Mouse (Mus musculus): ENCODE measurements around the gene Sirt2. TPM values are rescaled to one million over a fixed set of nuclear protein-coding genes. Genes with fewer than 3 reads are reported as not detected.

The Sirt2 gene
- polyA plus RNA-seq, 1 experiment from 2014 or later: 130 TPM

DNA sequence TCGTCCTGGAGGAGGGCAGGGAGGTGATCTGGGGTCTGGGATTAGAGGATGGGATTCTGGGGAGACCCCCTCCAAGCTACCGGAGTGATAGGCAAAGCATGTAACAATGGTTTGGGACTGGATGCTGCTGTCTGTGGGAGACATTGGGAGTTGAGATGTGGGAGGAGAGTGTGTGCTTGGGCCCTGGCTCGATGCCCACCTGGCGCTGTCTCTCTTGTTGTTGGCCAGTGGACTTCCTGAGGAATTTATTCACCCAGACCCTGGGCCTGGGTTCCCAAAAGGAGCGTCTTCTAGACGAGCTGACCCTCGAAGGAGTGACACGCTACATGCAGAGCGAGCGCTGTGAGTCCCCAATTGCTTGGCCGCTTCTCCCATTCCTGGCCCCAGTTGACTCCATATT is 5.3 kb downstream of the Sirt2 start:
- no peaks in the 10 kb centered on the region for H3K9me3 ChIP-seq (ENCODE audit: control insufficient read depth, low read length)
- no peaks in the 10 kb centered on the region for H3K27me3 ChIP-seq (replicated peaks; ENCODE audit: control insufficient read depth, insufficient read depth, low read length)
- H3K4me2 ChIP-seq (ENCODE audit: low read length): no peak overlapping the region
- no peak overlapping the region for H3K27ac ChIP-seq (ENCODE audit: low read depth, low read length)
- no peak overlapping the region for H3K9ac ChIP-seq (ENCODE audit: low read depth, low read length)
- peaks cover 15% of the 10 kb centered on the region for H3K4me1 ChIP-seq (ENCODE audit: control insufficient read depth, insufficient read depth, low read depth, low read length)
- H3K36me3 ChIP-seq (ENCODE audit: control insufficient read depth, insufficient read depth, low read length): no peaks in the 10 kb centered on the region
- H3K4me3 ChIP-seq (ENCODE audit: low read length): no peak overlapping the region
- 82% methylated on average over 11 of the region's 11 CpGs for WGBS
- no peak for ATAC-seq

DNA sequence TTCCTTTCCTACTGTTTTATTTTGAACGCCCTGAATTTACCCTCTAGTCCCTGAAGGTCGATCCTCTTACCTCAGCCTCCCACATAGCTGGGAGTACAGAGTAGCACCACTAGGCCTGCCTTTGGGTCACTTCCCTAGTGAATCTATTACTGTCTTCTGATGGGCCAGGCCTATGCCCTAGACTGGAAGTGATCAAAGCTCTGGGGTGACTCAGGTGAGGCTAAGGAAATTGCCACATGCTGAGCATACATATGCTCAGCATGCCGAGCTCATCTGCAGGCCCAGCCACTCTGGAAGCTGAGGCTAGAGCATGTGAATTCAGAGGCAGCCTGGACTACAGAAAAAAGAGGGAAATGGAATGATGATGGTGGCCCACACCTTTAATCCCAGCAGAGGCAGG is 6.6 kb downstream of the Sirt2 start:
- H3K27me3 ChIP-seq (replicated peaks; ENCODE audit: control insufficient read depth, insufficient read depth, low read length): no peaks in the 10 kb centered on the region
- no peaks in the 10 kb centered on the region for H3K9me3 ChIP-seq (ENCODE audit: control insufficient read depth, low read length)
- ATAC-seq: no peak
- H3K36me3 ChIP-seq (ENCODE audit: control insufficient read depth, insufficient read depth, low read length): no peaks in the 10 kb centered on the region
- WGBS: 74% methylated on average over 3 of the region's 3 CpGs
- no peak overlapping the region for H3K27ac ChIP-seq (ENCODE audit: low read depth, low read length)
- H3K4me2 ChIP-seq (ENCODE audit: low read length): no peak overlapping the region
- H3K9ac ChIP-seq (ENCODE audit: low read depth, low read length): no peak overlapping the region
- no peak overlapping the region for H3K4me3 ChIP-seq (ENCODE audit: low read length)
- peaks cover 3% of the 10 kb centered on the region; the same call in 1 of the 2 replicates for H3K4me1 ChIP-seq (ENCODE audit: control insufficient read depth, insufficient read depth, low read depth, low read length)

DNA sequence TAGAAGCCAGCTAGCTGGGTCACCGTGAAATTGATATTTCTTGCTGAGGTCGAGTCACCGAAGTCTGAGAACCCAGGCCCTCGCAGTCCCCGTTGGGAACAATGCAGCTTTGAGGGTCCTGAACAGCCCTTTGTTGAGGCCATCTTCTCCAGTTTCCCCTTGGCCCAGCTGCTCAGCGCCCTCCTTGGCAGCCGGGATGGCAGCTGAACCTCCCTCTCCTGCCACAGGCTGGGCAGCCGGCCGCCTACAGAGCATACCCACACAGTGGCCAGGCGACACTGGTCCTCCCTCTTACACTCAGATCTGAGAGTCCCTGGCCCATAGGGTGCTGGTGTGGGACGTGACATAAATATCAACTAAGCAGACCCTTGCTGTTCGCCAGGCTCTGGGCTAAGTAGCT is 7.6 kb downstream of the Sirt2 start:
- ATAC-seq: peak; percentile 83
- H3K27me3 ChIP-seq (replicated peaks; ENCODE audit: control insufficient read depth, insufficient read depth, low read length): no peaks in the 10 kb centered on the region
- peak overlapping the region; percentile 3; the same call in 1 of the 2 replicates for H3K27ac ChIP-seq (ENCODE audit: low read depth, low read length)
- no peaks in the 10 kb centered on the region for H3K9me3 ChIP-seq (ENCODE audit: control insufficient read depth, low read length)
- no peaks in the 10 kb centered on the region for H3K4me1 ChIP-seq (ENCODE audit: control insufficient read depth, insufficient read depth, low read depth, low read length)
- 39% methylated on average over 12 of the region's 12 CpGs for WGBS
- no peaks in the 10 kb centered on the region for H3K36me3 ChIP-seq (ENCODE audit: control insufficient read depth, insufficient read depth, low read length)
- H3K9ac ChIP-seq (ENCODE audit: low read depth, low read length): no peak overlapping the region
- no peak overlapping the region for H3K4me3 ChIP-seq (ENCODE audit: low read length)
- H3K4me2 ChIP-seq (ENCODE audit: low read length): no peak overlapping the region

DNA sequence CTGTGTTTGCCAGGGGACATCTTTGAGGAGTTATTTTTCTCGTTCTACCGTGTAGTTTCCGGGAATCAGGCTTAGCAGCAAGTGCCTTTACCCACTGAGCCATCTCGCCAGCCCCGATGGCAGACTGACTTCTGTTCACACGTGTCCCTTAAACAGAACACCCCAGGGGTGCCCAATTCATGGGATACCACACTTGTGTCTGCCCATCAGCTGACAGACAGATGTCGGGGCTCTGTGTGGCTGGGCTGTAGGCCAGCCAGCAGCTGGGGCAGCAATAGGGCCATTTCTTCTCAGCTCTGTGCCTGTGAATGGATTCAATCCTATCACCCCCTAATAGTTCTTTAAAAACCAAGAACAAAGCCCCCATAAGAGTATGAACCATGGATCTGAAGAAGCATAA is 8.6 kb downstream of the Sirt2 start:
- Histone ChIP-seq H3K27ac (ENCODE audit: low read depth, low read length) (no peak overlapping the region), H3K36me3 (ENCODE audit: control insufficient read depth, insufficient read depth, low read length) (no peaks in the 10 kb centered on the region), H3K9me3 (ENCODE audit: control insufficient read depth, low read length) (no peaks in the 10 kb centered on the region), H3K9ac (ENCODE audit: low read depth, low read length) (no peak overlapping the region), H3K4me1 (ENCODE audit: control insufficient read depth, insufficient read depth, low read depth, low read length) (no peaks in the 10 kb centered on the region), H3K27me3 (replicated peaks; ENCODE audit: control insufficient read depth, insufficient read depth, low read length) (no peaks in the 10 kb centered on the region), H3K4me2 (ENCODE audit: low read length) (no peak overlapping the region), H3K4me3 (ENCODE audit: low read length) (no peak overlapping the region)
- WGBS: 72% methylated on average over 7 of the region's 7 CpGs
- ATAC-seq: no peak

DNA sequence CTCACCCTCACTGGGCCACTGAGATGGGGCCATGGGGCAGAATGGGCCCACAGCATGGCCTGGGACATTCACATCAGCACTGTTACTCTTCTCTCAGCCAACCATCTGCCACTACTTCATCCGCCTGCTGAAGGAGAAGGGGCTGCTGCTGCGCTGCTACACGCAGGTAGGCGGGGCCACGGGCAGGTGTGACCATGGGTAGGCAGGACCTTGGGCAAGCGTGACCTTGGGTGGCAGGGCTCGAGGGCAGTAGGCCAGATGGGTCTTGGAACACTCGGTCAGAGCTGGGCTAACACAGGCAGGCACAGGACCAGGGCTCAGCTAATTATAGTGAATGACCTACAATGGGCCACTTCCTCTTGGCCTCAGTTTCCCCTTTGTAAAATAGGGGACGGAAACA is 12.3 kb downstream of the Sirt2 start:
- no peak overlapping the region for H3K4me3 ChIP-seq (ENCODE audit: low read length)
- WGBS: 89% methylated on average over 9 of the region's 9 CpGs
- H3K4me1 ChIP-seq (ENCODE audit: control insufficient read depth, insufficient read depth, low read depth, low read length): no peaks in the 10 kb centered on the region
- no peaks in the 10 kb centered on the region for H3K36me3 ChIP-seq (ENCODE audit: control insufficient read depth, insufficient read depth, low read length)
- no peaks in the 10 kb centered on the region for H3K27me3 ChIP-seq (replicated peaks; ENCODE audit: control insufficient read depth, insufficient read depth, low read length)
- no peaks in the 10 kb centered on the region for H3K9me3 ChIP-seq (ENCODE audit: control insufficient read depth, low read length)
- H3K9ac ChIP-seq (ENCODE audit: low read depth, low read length): no peak overlapping the region
- no peak for ATAC-seq
- no peak overlapping the region for H3K4me2 ChIP-seq (ENCODE audit: low read length)
- H3K27ac ChIP-seq (ENCODE audit: low read depth, low read length): no peak overlapping the region

DNA sequence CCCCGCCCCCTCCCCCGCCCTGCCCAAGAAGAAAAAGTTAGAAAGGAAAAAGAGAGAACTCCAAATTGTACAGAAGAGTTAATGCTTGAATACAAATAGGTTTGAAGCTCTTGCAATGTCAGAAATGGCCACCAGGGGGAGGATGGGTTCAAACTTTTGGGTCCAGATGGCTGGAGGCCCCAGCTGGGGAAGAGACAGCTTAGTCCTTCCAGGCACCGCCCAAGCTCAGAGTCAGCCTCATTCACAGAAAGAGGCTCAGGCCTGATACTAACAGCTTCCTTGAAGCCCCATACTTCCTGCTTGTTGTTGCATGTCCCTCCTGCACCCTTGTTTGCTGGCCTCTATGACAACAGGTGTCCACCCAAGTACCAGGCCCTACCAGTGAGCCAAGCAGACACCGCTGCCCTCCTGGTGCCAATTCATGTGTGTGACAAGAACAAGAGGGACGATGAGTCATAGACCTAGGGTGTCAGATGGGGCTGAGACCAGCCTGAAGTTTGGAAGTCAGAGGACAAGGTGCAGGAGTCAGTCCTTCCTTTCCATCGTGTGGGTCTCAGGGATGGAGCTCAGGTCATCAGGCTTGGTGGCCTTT is 13.6 kb downstream of the Sirt2 start:
- no peak overlapping the region for H3K27ac ChIP-seq (ENCODE audit: low read depth, low read length)
- no peak overlapping the region for H3K4me2 ChIP-seq (ENCODE audit: low read length)
- no peak overlapping the region for H3K4me3 ChIP-seq (ENCODE audit: low read length)
- H3K9me3 ChIP-seq (ENCODE audit: control insufficient read depth, low read length): no peaks in the 10 kb centered on the region
- H3K9ac ChIP-seq (ENCODE audit: low read depth, low read length): no peak overlapping the region
- WGBS: 45% methylated on average over 6 of the region's 6 CpGs
- no peaks in the 10 kb centered on the region for H3K36me3 ChIP-seq (ENCODE audit: control insufficient read depth, insufficient read depth, low read length)
- H3K4me1 ChIP-seq (ENCODE audit: control insufficient read depth, insufficient read depth, low read depth, low read length): no peaks in the 10 kb centered on the region
- H3K27me3 ChIP-seq (replicated peaks; ENCODE audit: control insufficient read depth, insufficient read depth, low read length): no peaks in the 10 kb centered on the region
- peak; percentile 67 for ATAC-seq

DNA sequence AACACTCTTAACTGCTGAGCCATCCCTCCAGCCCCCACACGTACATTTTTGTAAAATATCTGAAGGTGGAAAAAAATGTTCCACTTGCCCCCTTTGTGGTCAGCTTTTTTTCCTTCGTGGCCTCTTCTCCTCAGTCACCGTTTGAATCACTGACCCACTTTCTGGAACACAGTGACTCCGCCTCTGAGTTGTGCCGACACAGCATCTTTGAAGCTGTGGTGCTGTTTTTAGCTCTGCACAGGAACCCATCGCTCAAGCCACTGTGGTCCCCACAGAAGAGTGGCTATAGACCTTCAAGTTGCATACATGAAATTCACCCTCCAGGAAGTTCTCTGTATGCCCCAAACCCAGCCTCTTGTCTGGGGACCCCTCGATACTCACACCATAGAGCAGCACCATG is 14.3 kb downstream of the Sirt2 start:
- no peak for ATAC-seq
- no peak overlapping the region for H3K4me2 ChIP-seq (ENCODE audit: low read length)
- no peak overlapping the region for H3K4me3 ChIP-seq (ENCODE audit: low read length)
- no peaks in the 10 kb centered on the region for H3K4me1 ChIP-seq (ENCODE audit: control insufficient read depth, insufficient read depth, low read depth, low read length)
- no peak overlapping the region for H3K27ac ChIP-seq (ENCODE audit: low read depth, low read length)
- no peak overlapping the region for H3K9ac ChIP-seq (ENCODE audit: low read depth, low read length)
- no peaks in the 10 kb centered on the region for H3K36me3 ChIP-seq (ENCODE audit: control insufficient read depth, insufficient read depth, low read length)
- H3K9me3 ChIP-seq (ENCODE audit: control insufficient read depth, low read length): no peaks in the 10 kb centered on the region
- no peaks in the 10 kb centered on the region for H3K27me3 ChIP-seq (replicated peaks; ENCODE audit: control insufficient read depth, insufficient read depth, low read length)
- 78% methylated on average over 7 of the region's 7 CpGs for WGBS

DNA sequence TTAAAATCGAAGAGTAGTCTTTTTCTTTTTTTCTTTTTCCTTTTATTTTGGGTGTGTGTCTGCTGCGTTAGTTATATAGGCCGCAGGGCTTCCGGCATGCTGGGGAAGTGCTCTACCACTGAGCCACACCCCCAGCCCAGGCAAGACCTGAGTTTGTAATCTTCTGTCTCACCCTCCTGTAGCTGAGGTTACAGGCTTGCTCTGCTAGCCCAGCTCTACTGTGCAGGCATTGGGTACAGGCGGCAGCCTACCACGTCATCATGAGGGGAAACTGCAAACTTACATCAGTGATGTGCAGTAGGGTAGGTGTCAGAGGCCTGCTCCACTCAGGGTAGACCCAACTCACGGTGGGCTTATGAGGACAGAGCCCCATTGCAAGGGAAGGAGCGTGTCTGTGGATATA is 14.7 kb downstream of the Sirt2 start:
- Histone ChIP-seq H3K36me3 (ENCODE audit: control insufficient read depth, insufficient read depth, low read length) (no peaks in the 10 kb centered on the region), H3K9me3 (ENCODE audit: control insufficient read depth, low read length) (no peaks in the 10 kb centered on the region), H3K27ac (ENCODE audit: low read depth, low read length) (no peak overlapping the region), H3K9ac (ENCODE audit: low read depth, low read length) (no peak overlapping the region), H3K4me1 (ENCODE audit: control insufficient read depth, insufficient read depth, low read depth, low read length) (no peaks in the 10 kb centered on the region), H3K4me3 (ENCODE audit: low read length) (no peak overlapping the region), H3K27me3 (replicated peaks; ENCODE audit: control insufficient read depth, insufficient read depth, low read length) (no peaks in the 10 kb centered on the region), H3K4me2 (ENCODE audit: low read length) (no peak overlapping the region)
- ATAC-seq: no peak
- WGBS: 88% methylated on average over 8 of the region's 8 CpGs

DNA sequence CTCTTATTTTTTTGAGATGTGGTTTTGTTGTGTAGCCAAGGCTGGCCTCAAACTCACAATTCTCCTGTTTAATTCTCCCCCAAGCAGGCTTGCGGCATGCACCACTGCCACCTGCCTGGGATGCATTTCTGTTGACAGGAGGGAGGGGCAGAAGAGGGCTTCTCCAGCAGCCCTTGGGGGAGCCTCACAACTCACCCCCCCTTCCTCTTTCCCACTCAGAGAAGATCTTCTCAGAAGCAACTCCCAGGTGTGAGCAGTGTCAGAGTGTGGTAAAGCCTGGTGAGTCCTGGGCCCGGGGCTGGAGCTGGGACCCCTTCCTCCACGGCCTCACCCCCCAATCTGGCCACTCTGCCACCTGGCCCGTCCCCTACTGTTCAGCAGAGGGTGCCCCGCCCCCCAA is 18.6 kb downstream of the Sirt2 start:
- Histone ChIP-seq H3K36me3 (ENCODE audit: control insufficient read depth, insufficient read depth, low read length) (peaks cover 3% of the 10 kb centered on the region), H3K4me3 (ENCODE audit: low read length) (no peak overlapping the region), H3K27me3 (replicated peaks; ENCODE audit: control insufficient read depth, insufficient read depth, low read length) (no peaks in the 10 kb centered on the region), H3K9ac (ENCODE audit: low read depth, low read length) (no peak overlapping the region), H3K4me1 (ENCODE audit: control insufficient read depth, insufficient read depth, low read depth, low read length) (no peaks in the 10 kb centered on the region), H3K9me3 (ENCODE audit: control insufficient read depth, low read length) (no peaks in the 10 kb centered on the region), H3K4me2 (ENCODE audit: low read length) (no peak overlapping the region), H3K27ac (ENCODE audit: low read depth, low read length) (no peak overlapping the region)
- WGBS: 71% methylated on average over 5 of the region's 5 CpGs
- ATAC-seq: no peak

DNA sequence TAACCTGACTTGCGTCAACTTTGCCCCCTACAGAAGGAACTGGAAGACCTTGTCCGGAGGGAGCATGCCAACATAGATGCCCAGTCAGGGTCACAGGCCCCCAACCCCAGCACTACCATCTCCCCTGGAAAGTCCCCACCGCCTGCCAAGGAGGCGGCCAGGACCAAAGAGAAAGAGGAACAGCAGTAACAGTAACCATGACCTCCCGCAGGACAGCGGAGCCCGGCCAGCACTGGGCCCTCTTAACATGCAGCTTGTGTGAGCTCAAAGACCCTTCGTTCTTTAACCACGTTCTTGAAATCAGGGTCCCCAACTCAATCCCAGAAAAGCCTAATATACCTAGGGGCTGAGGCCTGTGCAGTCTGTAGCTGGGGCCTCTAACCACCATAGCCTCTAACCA is 21.3 kb downstream of the Sirt2 start:
- no peak overlapping the region for H3K9ac ChIP-seq (ENCODE audit: low read depth, low read length)
- H3K27me3 ChIP-seq (replicated peaks; ENCODE audit: control insufficient read depth, insufficient read depth, low read length): no peaks in the 10 kb centered on the region
- no peaks in the 10 kb centered on the region for H3K9me3 ChIP-seq (ENCODE audit: control insufficient read depth, low read length)
- ATAC-seq: no peak
- WGBS: 92% methylated on average over 9 of the region's 9 CpGs
- no peak overlapping the region for H3K4me2 ChIP-seq (ENCODE audit: low read length)
- H3K27ac ChIP-seq (ENCODE audit: low read depth, low read length): no peak overlapping the region
- H3K36me3 ChIP-seq (ENCODE audit: control insufficient read depth, insufficient read depth, low read length): peaks cover 3% of the 10 kb centered on the region
- no peaks in the 10 kb centered on the region for H3K4me1 ChIP-seq (ENCODE audit: control insufficient read depth, insufficient read depth, low read depth, low read length)
- no peak overlapping the region for H3K4me3 ChIP-seq (ENCODE audit: low read length)

All from hindbrain, embryonic 16.5 days (tissue).